In the genomic region with DNA sequence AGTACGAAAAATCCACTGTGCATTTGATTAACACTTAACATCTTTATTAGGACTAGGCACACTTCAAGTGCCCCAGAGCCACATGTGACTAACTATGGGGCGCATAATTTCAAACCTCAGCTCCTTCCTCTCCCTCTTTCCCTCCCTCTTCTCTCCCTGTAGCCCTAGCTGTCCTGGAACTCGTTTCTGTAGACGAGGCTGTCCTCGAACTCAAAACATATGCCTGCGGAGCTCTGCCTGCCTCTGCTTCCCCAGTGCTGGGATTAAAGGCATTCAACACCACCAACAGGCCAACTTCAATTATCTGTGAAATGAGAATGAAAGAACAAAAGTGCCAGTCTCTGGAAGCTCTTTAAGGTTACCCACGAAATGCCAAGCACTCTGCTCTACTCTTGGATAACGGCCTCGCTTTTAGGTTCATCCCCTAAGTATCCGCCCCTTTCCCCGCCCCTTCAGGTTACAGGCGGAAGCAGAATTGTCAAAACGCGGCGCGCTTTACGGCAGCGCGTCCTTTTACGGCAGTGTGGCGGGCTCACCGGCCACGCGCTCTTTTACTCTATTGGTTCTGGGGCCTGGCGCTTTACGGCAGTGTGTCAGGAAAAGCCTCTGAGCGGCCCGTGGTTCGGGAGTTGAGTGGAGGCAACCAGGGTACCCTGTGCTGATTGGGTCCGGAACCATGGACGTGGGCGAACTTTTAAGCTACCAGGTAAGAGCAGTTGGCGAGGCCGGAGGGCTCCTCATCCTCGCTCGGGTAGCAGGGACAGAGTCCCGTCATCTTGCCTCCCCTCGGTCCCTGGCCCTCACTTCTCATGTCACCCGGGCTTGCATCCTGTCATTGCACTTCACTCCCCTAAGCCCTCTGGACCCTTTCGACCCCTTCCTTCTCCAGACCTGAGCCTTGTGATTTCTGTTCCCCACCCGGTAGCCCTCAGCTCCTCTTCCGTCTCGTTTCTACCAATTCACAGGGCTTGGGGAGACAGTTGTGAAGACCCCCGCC, we compare ENCODE assay signal across 8 mouse cellular contexts. TPM values are rescaled to one million over a fixed set of nuclear protein-coding genes. Genes with fewer than 3 reads are reported as not detected.
DNase-seq lines count a peak whose midpoint lies in the region; ATAC-seq and TF ChIP-seq lines count a peak whose summit lies in the region.

A gene (plus strand): TSS at position 548 of the 997 bp plus-strand sequence.

- H3K27me3 ChIP-seq in C2C12 (ENCODE audit: control insufficient read depth, insufficient read depth, insufficient read length) = no peaks in the 10 kb centered on the region
- H3K27me3 ChIP-seq in erythroblast, embryonic 14.5 days (ENCODE audit: control insufficient read depth) = no peaks in the 10 kb centered on the region
- H3K27me3 ChIP-seq in heart, embryonic 11.5 days (ENCODE audit: control insufficient read depth, insufficient read depth, low read length) = no peaks in the 10 kb centered on the region
- H3K27me3 ChIP-seq in kidney, embryonic 16.5 days (ENCODE audit: insufficient read depth, low read length) = no peaks in the 10 kb centered on the region
- H3K27me3 ChIP-seq in liver, adult 2 months (ENCODE audit: control insufficient read depth, insufficient read depth, low read length) = no peaks in the 10 kb centered on the region
- H3K27me3 ChIP-seq in myocyte (ENCODE audit: control insufficient read depth, insufficient read depth, insufficient read length) = no peaks in the 10 kb centered on the region
- no peaks in the 10 kb centered on the region for H3K27me3 ChIP-seq in splenic B cell, adult 2 months (ENCODE audit: control insufficient read depth, insufficient read depth, low read length, poor library complexity, severe bottlenecking)

- TF ChIP-seq POLR2A in brain, embryonic 14.5 days (IDR thresholded peaks at IDR 0.05; ENCODE audit: borderline replicate concordance, extremely low read depth, insufficient read depth, insufficient read length, poor library complexity, severe bottlenecking) = peak; percentile 41; the same call in 1 of the 2 replicates
- TF ChIP-seq POLR2A in liver, adult 2 months (IDR thresholded peaks at IDR 0.05; ENCODE audit: extremely low read depth, insufficient read depth, low read length) = peak; percentile 69; the same call in 1 of the 2 replicates
- TF ChIP-seq POLR2A in myocyte (IDR thresholded peaks at IDR 0.05; ENCODE audit: insufficient read length, low read depth) = peak; percentile 53

- H3K79me2 ChIP-seq in C2C12 (ENCODE audit: control insufficient read depth, insufficient read depth) (peaks cover 38% of the 10 kb centered on the region), myocyte (ENCODE audit: control insufficient read depth, insufficient read depth) (peaks cover 20% of the 10 kb centered on the region)
- H3K79me2 ChIP-seq in liver, adult 2 months (ENCODE audit: control insufficient read depth, insufficient read depth, low read length) = peaks cover 12% of the 10 kb centered on the region; the same call in 1 of the 2 replicates

- H3K9me3 ChIP-seq in erythroblast, embryonic 14.5 days (ENCODE audit: control insufficient read depth, low read length) = no peaks in the 10 kb centered on the region
- H3K9me3 ChIP-seq in heart, embryonic 11.5 days (replicated peaks; ENCODE audit: control insufficient read depth, low read length) = no peaks in the 10 kb centered on the region
- H3K9me3 ChIP-seq in kidney, embryonic 16.5 days (ENCODE audit: low read length) = no peaks in the 10 kb centered on the region; the same call in 1 of the 2 replicates

- H3K4me2 ChIP-seq in heart, embryonic 11.5 days = peak within 1 kb of the TSS; percentile 89
- peak within 1 kb of the TSS; percentile 69 for H3K4me2 ChIP-seq in kidney, embryonic 16.5 days (replicated peaks; ENCODE audit: low read depth, low read length)
- H3K4me2 ChIP-seq in myocyte (ENCODE audit: low read depth) = peak within 1 kb of the TSS; percentile 97

- H3K4me3 ChIP-seq in C2C12 (ENCODE audit: insufficient read depth, poor library complexity, severe bottlenecking) (peak within 1 kb of the TSS; percentile 65), myocyte (peak within 1 kb of the TSS; percentile 81)
- H3K4me3 ChIP-seq in erythroblast, embryonic 14.5 days (replicated peaks) = peak within 1 kb of the TSS; percentile 73
- peak within 1 kb of the TSS; percentile 82 for H3K4me3 ChIP-seq in heart, embryonic 11.5 days (ENCODE audit: low read depth, low read length)
- peak within 1 kb of the TSS; percentile 94 for H3K4me3 ChIP-seq in kidney, embryonic 16.5 days (ENCODE audit: low read length)
- peak within 1 kb of the TSS; percentile 90 for H3K4me3 ChIP-seq in liver, adult 2 months (ENCODE audit: insufficient read depth, low read depth, low read length)

- H3K79me3 ChIP-seq in C2C12 (ENCODE audit: low read depth) = peaks cover 13% of the 10 kb centered on the region

- peak within 1 kb of the TSS; percentile 86 for H3K9ac ChIP-seq in heart, embryonic 11.5 days (ENCODE audit: low read depth, low read length)
- H3K9ac ChIP-seq in kidney, embryonic 16.5 days (replicated peaks; ENCODE audit: low read length) = peak within 1 kb of the TSS; percentile 85
- H3K9ac ChIP-seq in liver, adult 2 months (ENCODE audit: low read depth, low read length) = peak within 1 kb of the TSS; percentile 80

- 11% methylated on average over 44 of the region's 44 CpGs for WGBS in heart, embryonic 11.5 days (ENCODE audit: insufficient replicate concordance)
- 12% methylated on average over 44 of the region's 44 CpGs for WGBS in kidney, embryonic 16.5 days
- WGBS in liver, adult 2 months = 10% methylated on average over 44 of the region's 44 CpGs

- peak within 1 kb of the TSS; percentile 81 for H3ac ChIP-seq in C2C12 (ENCODE audit: control insufficient read depth, insufficient read length, low read depth)
- H3ac ChIP-seq in myocyte (ENCODE audit: control insufficient read depth, insufficient read length) = peak within 1 kb of the TSS; percentile 15

- H3K4me1 ChIP-seq in erythroblast, embryonic 14.5 days (ENCODE audit: control insufficient read depth) = peaks cover 14% of the 10 kb centered on the region
- peaks cover 8% of the 10 kb centered on the region for H3K4me1 ChIP-seq in heart, embryonic 11.5 days (ENCODE audit: control insufficient read depth, insufficient read depth, low read length)
- H3K4me1 ChIP-seq in kidney, embryonic 16.5 days (ENCODE audit: insufficient read depth, low read length) = peaks cover 4% of the 10 kb centered on the region
- peaks cover 3% of the 10 kb centered on the region for H3K4me1 ChIP-seq in liver, adult 2 months (ENCODE audit: control insufficient read depth, insufficient read depth, low read length)

- ATAC-seq in heart, embryonic 11.5 days (replicated peaks; ENCODE audit: insufficient number of reproducible peaks, low FRiP score, low TSS enrichment) = peak; percentile 83
- peak; percentile 97 for ATAC-seq in kidney, embryonic 16.5 days (ENCODE audit: low FRiP score, low TSS enrichment)

- no peaks in the 10 kb centered on the region for H3K36me3 ChIP-seq in C2C12 (ENCODE audit: control insufficient read depth, insufficient read depth)
- H3K36me3 ChIP-seq in erythroblast, embryonic 14.5 days (ENCODE audit: control insufficient read depth) = no peaks in the 10 kb centered on the region; the same call in 1 of the 2 replicates
- H3K36me3 ChIP-seq in heart, embryonic 11.5 days (ENCODE audit: control insufficient read depth, insufficient read depth, low read length) = no peaks in the 10 kb centered on the region
- no peaks in the 10 kb centered on the region for H3K36me3 ChIP-seq in kidney, embryonic 16.5 days (ENCODE audit: insufficient read depth, low read length)
- H3K36me3 ChIP-seq in liver, adult 2 months (ENCODE audit: control insufficient read depth, insufficient read depth, low read length) = no peaks in the 10 kb centered on the region
- H3K36me3 ChIP-seq in myocyte (ENCODE audit: control insufficient read depth, insufficient read depth) = no peaks in the 10 kb centered on the region
- H3K36me3 ChIP-seq in splenic B cell, adult 2 months (ENCODE audit: control insufficient read depth, insufficient read depth, low read length, poor library complexity, severe bottlenecking) = no peaks in the 10 kb centered on the region

- TF ChIP-seq CTCF in C2C12 (IDR thresholded peaks at IDR 0.05; ENCODE audit: control insufficient read depth, insufficient read depth, insufficient read length) = no peak
- TF ChIP-seq CTCF in brain, embryonic 14.5 days (IDR thresholded peaks at IDR 0.05; ENCODE audit: borderline replicate concordance, extremely low read depth, insufficient read depth, insufficient read length) = no peak
- TF ChIP-seq CTCF in liver, adult 2 months (IDR thresholded peaks at IDR 0.05; ENCODE audit: low read depth, low read length) = no peak

- no peak within 1 kb of the TSS for H3K27ac ChIP-seq in heart, embryonic 11.5 days (ENCODE audit: low read depth, low read length)
- H3K27ac ChIP-seq in kidney, embryonic 16.5 days (ENCODE audit: low read length) = no peak within 1 kb of the TSS
- no peak within 1 kb of the TSS for H3K27ac ChIP-seq in liver, adult 2 months (replicated peaks; ENCODE audit: insufficient read depth, low read depth, low read length)

- DNase-seq in brain, embryonic 14.5 days (ENCODE audit: low read depth) = peak; percentile 99
- peak; percentile 90 for DNase-seq in liver, adult 2 months (ENCODE audit: extremely low read depth, low read depth, low spot score)
- peak; percentile 99 for DNase-seq in splenic B cell, adult 2 months (ENCODE audit: low read depth, low spot score)

TF ChIP-seq in C2C12, 6 proteins besides CTCF, POLR2A, EP300 and RAD21:
- TF ChIP-seq MAX (IDR thresholded peaks at IDR 0.05) (peak; percentile 38), CEBPB (IDR thresholded peaks at IDR 0.05; ENCODE audit: low read depth) (no peak)

TF ChIP-seq in myocyte, 11 proteins besides CTCF, POLR2A, EP300 and RAD21 (continues in another document):
- TF ChIP-seq CEBPB (IDR thresholded peaks at IDR 0.05; ENCODE audit: insufficient read depth, poor library complexity, severe bottlenecking) = no peak
- no peak for TF ChIP-seq TCF3 (IDR thresholded peaks at IDR 0.05; ENCODE audit: insufficient read length, low read depth)
- TF ChIP-seq USF1 (IDR thresholded peaks at IDR 0.05; ENCODE audit: low read depth) = no peak
- TF ChIP-seq SRF (IDR thresholded peaks at IDR 0.05; ENCODE audit: control insufficient read depth, insufficient read length, low read depth) = peak; percentile 68
- no peak for TF ChIP-seq MYOD1 (IDR thresholded peaks at IDR 0.05; ENCODE audit: control insufficient read depth in 1 of 3, insufficient read length in 2 of 3, low read depth in 2 of 3)
- no peak for TF ChIP-seq REST (IDR thresholded peaks at IDR 0.05; ENCODE audit: insufficient read depth, insufficient read length)
- peak; percentile 36 for TF ChIP-seq POLR2AphosphoS2 (IDR thresholded peaks at IDR 0.05; ENCODE audit: insufficient read length, low read depth)

RNA-seq across cellular contexts. Expression of the gene that starts here (rescaled TPM):
- 42.0 TPM for polyA plus RNA-seq in C2C12 (2012; fragmentation: generic; extraction: Trizol)
- polyA plus RNA-seq in brain, embryonic 14.5 days (2012; rRNA removed) = 61.8 TPM in 2 replicates
- 0.98 and 1.2 TPM in 2 replicates for polyA plus RNA-seq in erythroblast, embryonic 14.5 days (2012)
- 36.3 and 40.1 TPM in 2 replicates for polyA plus RNA-seq in heart, embryonic 11.5 days (2014; fragmentation: Nextera tagmentation; extraction: Ambion mirVana)
- polyA plus RNA-seq in kidney, embryonic 16.5 days (2015; fragmentation: Nextera tagmentation; extraction: Ambion mirVana) = 71.6 and 72.0 TPM in 2 replicates
- 14.4 and 15.2 TPM in 2 replicates for total RNA-seq in liver, adult 2 months (2014; rRNA removed)
- 9.9 and 10.1 TPM in 2 replicates for polyA plus RNA-seq in liver, adult 2 months (2012; rRNA removed)
- 35.0 TPM for polyA plus RNA-seq in myocyte (2012; fragmentation: generic; extraction: Trizol)
